Mouse (Mus musculus) colon, adult 2 months (tissue): ENCODE measurements around the gene Gm16503. TPM values are rescaled to one million over a fixed set of nuclear protein-coding genes. Genes with fewer than 3 reads are reported as not detected.

Experiments
- polyA plus RNA-seq: library from polyadenylated mRNA; depleted of rRNA; stranded (reverse); fragments of >200 nt; gene quantifications from 2 replicates; pipeline ENCODE4 v1.2.3, GENCODE M21; 2012; rRNA removed

Gene Gm16503
- polyA plus RNA-seq, result not detected in 2 replicates

DNA sequence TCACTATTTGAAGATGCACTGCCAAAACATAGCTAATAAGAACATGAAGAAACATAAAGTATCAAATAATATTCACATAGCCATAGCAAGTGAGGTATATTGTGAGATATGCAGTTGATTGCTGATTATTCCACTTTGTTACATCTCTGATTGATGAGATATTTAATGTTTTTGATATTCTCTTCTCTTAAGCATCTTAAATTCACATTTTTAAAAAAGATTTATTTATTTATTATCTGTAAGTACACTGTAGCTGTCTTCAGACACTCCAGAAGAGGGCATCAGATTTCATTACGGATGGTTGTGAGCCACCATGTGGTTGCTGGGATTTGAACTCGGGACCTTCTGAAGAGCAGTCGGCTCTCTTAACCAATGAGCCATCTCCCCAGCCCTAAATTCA, at the start of gene Gm16503:
Gm16503 (plus strand) TSS at position 301 of the 400 bp plus-strand sequence.

DNA sequence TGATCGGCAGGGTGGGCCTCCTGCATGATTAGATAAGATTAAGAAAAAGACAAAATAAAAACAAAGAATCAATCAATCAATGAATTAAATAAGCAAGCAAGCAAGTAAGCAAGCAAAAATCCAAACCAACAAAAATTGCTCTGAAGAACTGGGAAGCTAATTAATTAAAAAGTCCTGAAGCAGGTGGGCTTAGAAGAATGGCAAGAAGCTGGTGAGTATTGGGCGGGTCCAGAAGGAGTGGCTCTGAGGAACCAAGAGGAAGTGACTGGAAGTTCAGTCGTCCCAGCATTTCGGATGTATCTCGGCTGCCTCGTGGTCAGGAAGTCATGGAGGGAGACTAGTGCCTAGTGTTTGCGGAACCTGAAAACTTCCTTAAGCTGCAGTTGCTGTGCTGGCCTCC, 47.9 kb upstream of the Gm16503 start, which contains the start of gene Zfp982:
Zfp982 (plus strand) TSS at position 301 of the 400 bp plus-strand sequence.

DNA sequence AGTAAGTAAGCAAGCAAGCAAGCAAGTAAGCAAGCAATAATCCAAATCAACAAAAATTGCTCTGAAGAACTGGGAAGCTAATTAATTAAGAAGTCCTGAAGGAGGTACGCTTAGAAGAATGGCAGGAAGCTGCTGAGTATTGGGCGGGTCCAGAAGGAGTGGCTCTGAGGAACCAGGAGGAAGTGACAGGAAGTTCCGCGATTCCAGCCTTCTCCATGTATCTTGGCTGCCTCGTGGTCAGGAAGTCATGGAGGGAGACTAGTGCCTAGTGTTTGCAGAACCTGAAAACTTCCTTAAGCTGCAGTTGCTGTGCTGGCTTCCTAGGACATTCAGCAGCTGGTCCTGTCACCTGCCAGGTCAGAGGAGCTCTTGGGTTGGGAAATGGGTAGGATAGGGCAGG, 13.1 kb downstream of the Gm16503 start, which contains the start of gene Zfp985:
Zfp985 (plus strand) TSS at position 207 of the 400 bp plus-strand sequence.

Other genes starting within 250 kb of the Gm16503 start
- gene Zfp988, start 234.5 kb upstream of the Gm16503 start, polyA plus RNA-seq, result not detected in 2 replicates
- not detected in 2 replicates for gene Zfp978, start 178.9 kb upstream of the Gm16503 start, polyA plus RNA-seq
- gene Zfp982, start 47.8 kb upstream of the Gm16503 start, polyA plus RNA-seq, result not detected in 2 replicates
- gene Zfp985, start 13.1 kb downstream of the Gm16503 start, polyA plus RNA-seq, result not detected in 2 replicates
- not detected in 2 replicates for gene Zfp979, start 102.3 kb downstream of the Gm16503 start, polyA plus RNA-seq
- gene Zfp534, start 162.3 kb downstream of the Gm16503 start, polyA plus RNA-seq, result not detected in 2 replicates